Mouse (Mus musculus) cerebellum, adult 8-10 months (tissue): ENCODE results near the gene Dhx40.
"Not testable (repeated sequence)": the region's sequence is repeated elsewhere in the genome, so short reads cannot be mapped to it uniquely, and the experiment has no call there.

ENCODE experiments used
- DNase-seq: peaks from one replicate; pipeline ENCODE4 v3.0.0; 2022

Gene Dhx40

DNA sequence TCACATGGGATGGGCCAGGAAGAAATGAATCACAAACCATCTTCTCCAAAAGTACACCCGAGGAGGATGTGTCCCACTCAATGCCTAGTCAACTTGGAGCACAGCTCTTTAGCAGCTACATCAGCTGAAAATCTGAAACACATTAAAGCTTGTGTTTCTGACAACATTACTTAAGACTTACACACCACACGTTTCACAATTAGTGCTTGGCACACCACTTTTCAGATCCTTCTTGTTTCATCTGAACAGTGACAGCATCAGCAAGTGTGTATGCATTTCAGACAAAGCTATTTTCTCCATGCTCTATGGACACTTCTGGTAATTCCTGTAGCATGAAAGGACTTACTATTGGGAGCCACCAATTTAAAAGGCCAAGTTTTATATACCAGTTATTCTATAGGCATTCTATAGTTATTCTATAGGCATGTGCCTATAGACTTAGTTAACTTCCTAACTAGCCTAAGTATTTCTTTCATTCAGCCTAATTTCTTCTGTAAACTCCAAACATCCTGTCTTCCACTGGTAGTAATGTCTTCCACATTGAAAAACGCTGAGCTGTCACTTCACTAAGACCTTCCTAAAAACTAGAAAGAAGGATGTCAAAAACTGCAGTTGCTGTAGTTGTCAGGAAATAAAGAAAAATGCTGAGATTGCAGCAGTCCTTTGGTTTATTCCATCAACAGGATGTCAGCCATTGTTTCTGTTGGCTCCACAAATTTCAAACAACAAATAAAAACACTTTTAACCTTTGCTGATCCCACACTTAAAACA lies 61.7 kb downstream of the Dhx40 start:
- no peak for DNase-seq

DNA sequence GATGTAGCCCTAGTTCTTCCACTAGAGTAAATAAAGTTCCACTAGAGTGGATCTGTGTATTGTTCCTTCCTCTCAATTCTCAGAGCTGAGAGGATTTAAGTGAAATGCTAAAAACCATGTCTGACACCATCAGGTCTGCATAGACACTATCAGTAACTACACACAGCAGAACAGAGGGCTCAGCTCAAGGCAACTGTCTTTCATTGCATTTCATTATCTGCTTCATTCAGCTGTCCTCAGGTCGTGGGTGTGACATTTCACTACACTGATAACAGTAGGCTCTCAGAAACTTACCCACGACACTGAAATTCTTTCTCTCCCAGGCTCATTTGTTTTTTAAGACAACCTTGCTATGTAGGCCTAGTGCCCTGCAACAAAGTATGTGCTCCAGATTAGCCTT lies 64.9 kb downstream of the Dhx40 start:
- no peak for DNase-seq

DNA sequence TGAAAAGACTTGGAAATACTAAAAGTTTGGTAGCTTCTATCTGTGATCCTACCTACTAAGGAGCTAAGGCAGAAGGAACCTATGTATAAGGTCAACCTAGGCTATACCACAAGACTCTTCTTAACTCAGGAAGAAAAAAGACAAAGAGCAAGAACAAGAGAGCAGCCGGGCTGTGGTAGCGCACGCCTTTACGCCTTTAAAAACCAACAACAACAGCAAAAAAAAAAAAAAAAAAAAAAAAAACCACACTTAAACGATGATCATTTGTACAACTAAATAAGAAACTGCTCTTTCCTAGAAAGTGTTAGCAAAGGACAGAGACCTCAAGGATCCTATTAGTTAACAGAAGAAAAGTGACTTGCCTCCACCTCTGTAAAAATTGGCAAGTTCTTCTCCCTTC lies 66.0 kb downstream of the Dhx40 start:
- no peak for DNase-seq

DNA sequence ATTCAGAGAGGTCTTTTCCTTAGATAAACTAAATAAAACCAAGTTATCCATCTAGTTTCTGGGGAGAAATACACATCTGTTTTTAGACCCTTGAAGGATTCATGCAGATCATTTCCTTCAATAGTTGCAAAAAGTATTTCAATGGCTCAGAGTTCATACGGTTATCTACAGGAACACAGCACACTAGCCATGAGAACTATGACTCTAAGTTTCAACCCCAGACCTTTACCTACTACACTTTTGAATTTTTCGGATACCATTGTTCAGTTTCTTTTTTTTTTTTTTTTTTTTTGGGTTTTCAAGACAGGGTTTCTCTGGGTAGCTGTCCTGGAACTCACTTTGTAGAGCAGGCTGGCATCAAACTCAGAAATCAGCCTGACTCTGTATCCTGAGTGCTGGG lies 68.1 kb downstream of the Dhx40 start:
- no peak for DNase-seq

DNA sequence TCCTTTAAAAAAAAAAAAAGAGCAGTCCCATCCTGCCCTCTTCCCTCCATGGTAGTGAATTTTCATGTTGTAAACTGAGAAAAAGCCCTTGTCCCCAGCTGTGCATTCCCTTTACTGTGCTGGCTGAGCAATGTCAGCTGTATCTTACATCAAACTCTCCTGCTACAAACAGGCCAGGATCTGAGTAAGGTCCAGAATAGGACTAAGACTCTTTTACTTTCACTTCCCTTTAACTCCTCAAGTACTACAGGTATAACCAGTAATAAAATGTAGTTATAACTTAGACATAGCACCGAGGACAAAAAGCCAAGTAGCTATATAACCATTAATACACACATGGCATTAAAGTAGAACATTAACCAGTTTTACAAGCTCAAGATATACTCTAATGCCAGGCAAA lies 68.6 kb downstream of the Dhx40 start:
- DNase-seq, result no peak

DNA sequence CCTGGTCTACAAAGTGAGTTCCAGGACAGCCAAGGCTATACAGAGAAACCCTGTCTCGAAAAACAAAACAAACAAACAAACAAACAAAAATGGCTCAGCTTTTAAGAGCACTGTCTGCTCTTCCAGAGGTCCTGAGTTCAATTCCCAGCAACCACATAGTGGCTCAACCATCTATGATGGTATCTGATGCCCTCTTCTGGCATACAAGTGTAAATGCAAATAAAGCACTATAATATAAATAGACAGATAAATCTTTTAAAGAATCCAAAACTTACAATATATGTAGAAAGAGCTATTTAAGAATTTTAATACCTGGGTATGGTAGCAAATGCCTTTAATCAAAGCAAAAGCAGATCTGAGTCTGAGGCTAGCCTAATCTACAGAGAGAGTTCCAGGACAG lies 69.2 kb downstream of the Dhx40 start:
- not testable (repeated sequence) for DNase-seq

DNA sequence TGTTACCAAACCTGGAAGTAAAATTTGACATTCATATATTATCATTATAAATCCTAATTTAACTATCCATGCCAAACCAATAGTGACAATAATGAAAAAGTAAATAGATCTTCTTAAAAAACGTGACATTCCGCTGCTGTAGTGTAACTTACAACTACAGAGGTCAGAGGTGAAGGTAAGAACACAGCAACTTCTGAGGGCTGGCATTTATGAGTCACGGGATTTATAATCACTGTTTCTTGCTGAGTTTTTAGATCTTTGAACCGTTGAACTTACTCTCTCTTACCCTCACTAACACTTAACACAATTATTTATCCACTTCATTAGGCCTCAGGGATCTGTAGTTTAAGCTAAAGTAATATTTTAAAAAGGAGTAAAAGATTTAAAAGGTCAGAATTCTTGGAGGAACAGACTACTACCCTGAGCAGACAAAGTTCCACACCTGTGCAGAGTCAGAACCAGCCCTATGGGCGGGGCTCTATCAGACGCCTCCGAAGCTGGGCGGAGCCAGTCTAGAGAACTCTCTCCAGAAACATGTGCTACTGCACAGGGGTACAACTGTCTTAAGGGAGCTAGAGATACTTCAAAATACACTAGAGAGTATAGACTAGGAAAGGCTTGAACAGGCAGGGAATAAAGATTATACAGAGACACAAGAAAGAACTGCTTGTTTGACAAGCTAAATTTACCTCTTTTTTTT lies 70.1 kb downstream of the Dhx40 start:
- no peak for DNase-seq

DNA sequence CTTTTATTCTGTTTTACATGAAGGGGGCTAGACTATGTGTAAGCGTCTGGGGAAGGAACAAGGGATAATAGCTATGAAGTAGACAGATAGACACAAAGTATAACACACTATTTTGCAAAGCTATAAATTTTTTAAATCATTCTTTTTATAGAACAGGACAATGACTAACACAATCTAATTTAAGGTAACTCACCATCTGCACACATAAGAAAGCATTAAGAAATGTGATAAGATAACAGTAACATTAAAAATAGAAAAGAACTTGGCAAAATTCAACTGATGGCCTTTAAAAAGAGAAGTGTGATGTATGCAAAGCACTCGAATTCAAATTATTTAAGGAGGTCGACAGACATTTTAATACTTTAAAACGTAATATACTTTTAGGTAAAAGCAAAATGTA lies 72.6 kb downstream of the Dhx40 start:
- no peak for DNase-seq

DNA sequence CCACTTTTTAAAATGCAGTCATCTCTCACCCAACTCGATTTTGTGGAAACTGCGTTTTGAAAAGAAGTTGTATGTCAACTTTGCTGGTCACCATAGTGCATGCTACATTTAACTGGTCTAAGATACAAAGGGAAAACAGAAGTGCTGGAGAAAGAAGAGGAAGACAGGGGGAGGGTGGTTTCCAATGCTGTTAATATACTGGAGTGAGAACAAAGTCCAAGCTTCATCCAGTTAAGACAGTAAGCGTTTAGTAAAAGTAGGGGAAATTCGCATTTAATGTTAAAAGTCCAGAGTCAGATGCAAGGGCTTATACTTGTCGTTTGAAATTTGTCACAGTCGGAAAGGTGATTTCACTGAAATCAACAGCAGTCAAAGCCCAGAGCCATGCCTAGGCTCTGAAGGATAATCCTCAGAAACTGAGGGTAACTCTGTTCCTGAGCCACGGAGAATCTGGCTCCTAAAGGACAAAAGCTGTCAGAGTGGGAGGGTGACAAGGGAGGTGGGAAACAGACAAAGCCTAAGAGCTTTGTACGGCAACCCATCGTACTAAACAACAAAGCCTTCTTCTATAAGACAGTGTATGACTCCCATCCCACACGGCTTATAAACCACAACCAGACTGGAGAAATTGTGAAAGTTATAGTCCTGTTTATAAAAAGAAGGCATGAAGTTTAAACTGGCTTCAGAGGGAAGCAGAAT lies 73.2 kb downstream of the Dhx40 start:
- DNase-seq, result no peak

DNA sequence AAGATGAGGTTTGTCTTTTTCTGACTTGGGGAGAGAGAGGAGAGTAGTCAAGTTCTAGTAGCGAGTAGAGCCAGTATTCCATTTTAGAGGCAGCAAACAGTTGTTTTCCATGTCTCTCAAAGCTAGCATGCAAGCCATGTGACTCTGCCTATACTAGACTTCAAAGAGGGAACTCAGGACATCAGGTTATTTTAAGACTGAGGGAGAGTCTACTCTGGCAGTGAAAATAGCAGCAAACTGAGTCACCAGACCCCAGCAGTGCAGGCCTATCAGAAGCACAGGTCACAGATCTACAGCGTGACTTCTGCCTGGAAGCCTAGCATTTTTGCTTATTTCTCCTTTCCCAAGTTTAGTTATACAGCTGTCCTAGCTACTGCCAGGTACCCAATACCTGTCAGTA lies 76.1 kb downstream of the Dhx40 start:
- DNase-seq, result no peak

DNA sequence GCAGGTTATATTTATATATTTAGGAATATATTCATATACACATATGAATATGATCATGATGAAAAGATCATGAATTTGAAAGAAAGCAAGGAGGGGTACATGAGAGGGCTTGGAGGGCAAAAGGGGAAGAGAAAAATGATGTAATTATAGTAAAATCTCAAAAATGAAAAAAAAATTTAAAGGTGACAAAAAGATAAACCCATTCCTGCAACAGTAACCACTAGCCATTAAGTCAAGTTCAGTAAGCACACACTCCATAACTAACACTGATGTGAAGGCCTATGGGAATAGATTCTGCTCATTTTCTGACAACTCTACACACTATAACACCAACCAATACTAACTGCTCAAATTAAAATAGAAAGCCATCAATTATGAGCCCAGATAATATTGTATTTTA lies 81.9 kb downstream of the Dhx40 start:
- no peak for DNase-seq

DNA sequence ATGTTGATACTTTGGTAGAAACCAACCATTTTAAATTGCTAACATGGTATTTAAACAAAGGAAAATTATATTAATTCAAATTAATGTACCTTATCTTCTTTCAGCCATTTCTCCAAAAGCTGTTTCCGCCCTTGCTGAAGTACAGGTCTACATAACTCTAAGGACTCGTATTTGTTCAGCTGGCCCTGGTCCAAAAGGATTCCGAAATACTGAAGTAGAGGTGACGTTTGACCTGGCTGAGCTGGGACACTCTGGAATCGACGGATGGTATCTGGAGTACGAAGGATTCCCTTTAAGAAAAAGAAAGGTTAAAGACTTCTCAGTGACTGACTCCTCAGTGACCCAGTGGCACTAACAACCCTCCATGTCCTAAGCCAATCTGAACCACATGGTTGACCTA lies 82.6 kb downstream of the Dhx40 start:
- DNase-seq, result no peak

DNA sequence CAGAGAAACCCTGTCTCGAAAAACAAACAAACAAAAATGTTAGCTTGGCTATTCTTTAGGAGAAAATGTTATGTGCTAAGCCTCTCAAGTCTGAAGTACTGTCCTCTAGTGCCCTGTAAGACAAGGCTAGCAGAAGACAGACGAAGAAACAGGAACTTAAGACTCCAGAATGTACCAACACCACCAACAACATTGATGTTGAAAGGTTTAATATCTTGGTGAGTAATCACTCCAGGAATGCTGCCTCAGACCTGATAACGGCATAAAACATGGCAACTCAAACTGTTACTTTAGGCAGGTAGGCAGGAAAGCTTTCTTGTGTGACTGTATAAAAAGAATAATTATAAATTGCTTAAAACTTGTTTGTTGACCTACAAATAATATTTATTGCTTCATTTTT lies 83.5 kb downstream of the Dhx40 start:
- DNase-seq, result no peak

DNA sequence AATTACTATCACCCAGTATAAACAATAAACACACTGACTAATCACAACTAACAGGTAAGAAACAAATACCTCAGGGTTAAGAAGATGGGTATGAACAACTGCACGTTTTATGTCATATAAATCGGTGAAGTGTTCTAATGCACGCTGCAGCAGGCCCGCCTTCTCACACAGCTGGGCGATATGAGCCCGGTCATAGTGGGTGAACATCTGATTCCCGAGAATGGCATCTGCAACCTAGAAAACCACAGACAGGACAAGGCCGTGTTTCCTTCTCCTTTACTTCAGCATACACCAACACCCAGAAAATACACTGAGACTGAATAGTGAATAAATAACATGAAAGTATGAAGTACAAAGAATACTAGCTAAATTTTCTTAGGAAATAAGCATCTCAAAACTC lies 88.2 kb downstream of the Dhx40 start:
- no peak for DNase-seq
